Mouse (Mus musculus): ENCODE results near the gene Clic1.

Gene Clic1

GRCm38 (mm10) chr17:35092403-35093198 lies 42.8 kb downstream of the Clic1 start:
- DNase-seq = no peak

- no peak for DNase-seq
Measured at GRCm38 (mm10) chr17:35094475-35095365, 45.0 kb downstream of the Clic1 start.

GRCm38 (mm10) chr17:35096597-35096996 lies 46.8 kb downstream of the Clic1 start:
- no peak for DNase-seq

GRCm38 (mm10) chr17:35097164-35097655 lies 47.4 kb downstream of the Clic1 start:
- DNase-seq = peak; percentile 33

- no peak for DNase-seq
Measured at GRCm38 (mm10) chr17:35100196-35100765, 50.5 kb downstream of the Clic1 start.

- no peak for DNase-seq
Measured at GRCm38 (mm10) chr17:35101161-35101560, 51.4 kb downstream of the Clic1 start.

- DNase-seq = no peak
Measured at GRCm38 (mm10) chr17:35102299-35102698, 52.5 kb downstream of the Clic1 start.

GRCm38 (mm10) chr17:35103221-35103690 lies 53.5 kb downstream of the Clic1 start:
- no peak for DNase-seq

- no peak for DNase-seq
Measured at GRCm38 (mm10) chr17:35104079-35104478, 54.3 kb downstream of the Clic1 start.

GRCm38 (mm10) chr17:35104754-35105153 lies 55.0 kb downstream of the Clic1 start:
- DNase-seq = no peak

GRCm38 (mm10) chr17:35105740-35106389 lies 56.1 kb downstream of the Clic1 start:
- DNase-seq = peak; percentile 56

GRCm38 (mm10) chr17:35106522-35106921 lies 56.8 kb downstream of the Clic1 start:
- DNase-seq = no peak

GRCm38 (mm10) chr17:35108097-35108496 lies 58.3 kb downstream of the Clic1 start, which contains the start of gene Ly6g5c:
Gene Ly6g5c (plus strand): TSS chr17:35108279.
- DNase-seq = no peak
